Mouse (Mus musculus) forebrain, embryonic 12.5 days (tissue): ENCODE results near the gene Spsb1. TPM values are rescaled to one million over a fixed set of nuclear protein-coding genes. Genes with fewer than 3 reads are reported as not detected.

Experiments
- ATAC-seq: fragments of 200-750 bp; cut with Nextera tagmentation; 2 replicates; pipeline ENCODE4 v1.8.0; 2017; ENCODE audit warnings: moderate TSS enrichment; ENCODE audit not compliant: low FRiP score
- H3K27ac ChIP-seq: fragments of 300-500 bp; sonication (generic); 2 replicates; pipeline ENCODE4 v1.5.1; 2016; ENCODE audit warnings: mild to moderate bottlenecking
- H3K27me3 ChIP-seq: fragments of 300-500 bp; sonication (generic); 2 replicates; pipeline ENCODE4 v1.6.1; 2016; ENCODE audit warnings: mild to moderate bottlenecking
- H3K36me3 ChIP-seq: fragments of 300-500 bp; sonication (generic); replicated peaks from 2 replicates; pipeline ENCODE4 v1.6.1; 2016; ENCODE audit warnings: mild to moderate bottlenecking
- H3K4me1 ChIP-seq: fragments of 300-500 bp; sonication (generic); 2 replicates; pipeline ENCODE4 v1.6.1; 2016
- H3K4me2 ChIP-seq: fragments of 300-500 bp; sonication (generic); 2 replicates; pipeline ENCODE4 v1.6.1; 2016; ENCODE audit warnings: mild to moderate bottlenecking, moderate library complexity
- H3K4me3 ChIP-seq: fragments of 300-500 bp; sonication (generic); replicated peaks from 2 replicates; pipeline ENCODE4 v1.5.1; 2016; ENCODE audit warnings: mild to moderate bottlenecking
- H3K9ac ChIP-seq: fragments of 300-500 bp; sonication (generic); 2 replicates; pipeline ENCODE4 v1.6.1; 2016; ENCODE audit warnings: mild to moderate bottlenecking
- H3K9me3 ChIP-seq: fragments of 300-500 bp; sonication (generic); 2 replicates; pipeline ENCODE4 v1.6.1; 2016
- WGBS: fragments of 180-500 bp; shearing (Covaris S2); methylation state at CpG from one replicate; pipeline ENCODE4 v1.1.7; 2016; 5-methylcytosine and 5-hydroxymethylcytosine counted together
- polyA plus RNA-seq: library from polyadenylated mRNA; unstranded; fragments of >200 nt; fragmentation: Nextera tagmentation; extraction: Ambion mirVana; gene quantifications from 2 replicates; pipeline ENCODE4 v1.2.1, GENCODE M21; 2016

Gene Spsb1
- polyA plus RNA-seq, 1 experiment from 2014 or later: 8.1 TPM

GRCm38 (mm10) chr4:149922121-149922718 lies 32.6 kb downstream of the Spsb1 start:
- Histone ChIP-seq H3K27me3 (no peaks in the 10 kb centered on the region), H3K4me1 (peaks cover 28% of the 10 kb centered on the region), H3K9me3 (0 out of 2 replicates have a peak, but pooled peaks cover 6% of the 10 kb centered on the region), H3K4me3 (no peak overlapping the region), H3K27ac (0 out of 2 replicates have a peak overlapping the region, but pooled peaks have one; percentile 3), H3K36me3 (no peaks in the 10 kb centered on the region), H3K4me2 (no peak overlapping the region), H3K9ac (0 out of 2 replicates have a peak overlapping the region, but pooled peaks have one; percentile 12)
- ATAC-seq: no peak
- 49% methylated on average over 14 of the region's 14 CpGs for whole genome bisulfite sequencing

- ATAC-seq: no peak
- peak overlapping the region; percentile 32; the same call in 1 of the 2 replicates for H3K27ac ChIP-seq
- H3K27me3 ChIP-seq: no peaks in the 10 kb centered on the region
- 0 out of 2 replicates have a peak, but pooled peaks cover 5% of the 10 kb centered on the region for H3K9me3 ChIP-seq
- 0 out of 2 replicates have a peak overlapping the region, but pooled peaks have one; percentile 40 for H3K9ac ChIP-seq
- H3K36me3 ChIP-seq: no peaks in the 10 kb centered on the region
- H3K4me3 ChIP-seq: no peak overlapping the region
- no peak overlapping the region for H3K4me2 ChIP-seq
- H3K4me1 ChIP-seq: peaks cover 28% of the 10 kb centered on the region
- WGBS: 39% methylated on average over 12 of the region's 12 CpGs
Observed at GRCm38 (mm10) chr4:149920886-149921285, 34.0 kb downstream of the Spsb1 start.

- Histone ChIP-seq H3K9me3 (no peaks in the 10 kb centered on the region), H3K27ac (no peak overlapping the region), H3K36me3 (no peaks in the 10 kb centered on the region), H3K9ac (no peak overlapping the region), H3K4me2 (no peak overlapping the region), H3K27me3 (no peaks in the 10 kb centered on the region; the same call in 1 of the 2 replicates), H3K4me3 (no peak overlapping the region), H3K4me1 (peaks cover 38% of the 10 kb centered on the region)
- WGBS: 92% methylated on average over 15 of the region's 15 CpGs
- no peak for ATAC-seq
Observed at GRCm38 (mm10) chr4:149918455-149919070, 36.3 kb downstream of the Spsb1 start.

- Histone ChIP-seq H3K36me3 (no peaks in the 10 kb centered on the region), H3K4me2 (no peak overlapping the region), H3K27ac (no peak overlapping the region), H3K9ac (no peak overlapping the region), H3K27me3 (no peaks in the 10 kb centered on the region; the same call in 1 of the 2 replicates), H3K4me3 (no peak overlapping the region), H3K9me3 (no peaks in the 10 kb centered on the region), H3K4me1 (peaks cover 36% of the 10 kb centered on the region)
- no peak for ATAC-seq
- WGBS: 81% methylated on average over 3 of the region's 3 CpGs
Observed at GRCm38 (mm10) chr4:149916831-149917230, 38.0 kb downstream of the Spsb1 start.

GRCm38 (mm10) chr4:149913709-149914370 lies 41.0 kb downstream of the Spsb1 start:
- no peak overlapping the region for H3K4me2 ChIP-seq
- no peak overlapping the region for H3K9ac ChIP-seq
- no peaks in the 10 kb centered on the region for H3K36me3 ChIP-seq
- H3K4me1 ChIP-seq: peaks cover 32% of the 10 kb centered on the region
- 51% methylated on average over 7 of the region's 7 CpGs for WGBS
- ATAC-seq: no peak
- no peaks in the 10 kb centered on the region; the same call in 1 of the 2 replicates for H3K27me3 ChIP-seq
- H3K4me3 ChIP-seq: no peak overlapping the region
- H3K9me3 ChIP-seq: no peaks in the 10 kb centered on the region
- no peak overlapping the region for H3K27ac ChIP-seq

- H3K27me3 ChIP-seq: no peaks in the 10 kb centered on the region; the same call in 1 of the 2 replicates
- no peak overlapping the region for H3K9ac ChIP-seq
- no peaks in the 10 kb centered on the region for H3K9me3 ChIP-seq
- no peak overlapping the region for H3K4me2 ChIP-seq
- no peaks in the 10 kb centered on the region for H3K36me3 ChIP-seq
- H3K27ac ChIP-seq: no peak overlapping the region
- peaks cover 30% of the 10 kb centered on the region for H3K4me1 ChIP-seq
- ATAC-seq: no peak
- WGBS: 67% methylated on average over 4 of the region's 4 CpGs
- H3K4me3 ChIP-seq: no peak overlapping the region
Observed at GRCm38 (mm10) chr4:149912451-149912850, 42.4 kb downstream of the Spsb1 start.

GRCm38 (mm10) chr4:149910558-149910957 lies 44.3 kb downstream of the Spsb1 start:
- H3K27me3 ChIP-seq: no peaks in the 10 kb centered on the region; the same call in 1 of the 2 replicates
- 21% methylated on average over 4 of the region's 4 CpGs for WGBS

GRCm38 (mm10) chr4:149909551-149909950 lies 45.3 kb downstream of the Spsb1 start:
- H3K4me2 ChIP-seq: no peak overlapping the region
- H3K36me3 ChIP-seq: no peaks in the 10 kb centered on the region
- H3K9me3 ChIP-seq: no peaks in the 10 kb centered on the region
- H3K4me1 ChIP-seq: peaks cover 29% of the 10 kb centered on the region
- no peak overlapping the region for H3K27ac ChIP-seq
- 91% methylated on average over 13 of the region's 13 CpGs for WGBS
- no peak for ATAC-seq
- no peak overlapping the region for H3K4me3 ChIP-seq
- H3K27me3 ChIP-seq: no peaks in the 10 kb centered on the region; the same call in 1 of the 2 replicates
- no peak overlapping the region for H3K9ac ChIP-seq

More at GRCm38 (mm10) chr4:149910558-149910957, 44.3 kb downstream of the Spsb1 start:
- Histone ChIP-seq H3K9me3 (no peaks in the 10 kb centered on the region), H3K9ac (no peak overlapping the region), H3K36me3 (no peaks in the 10 kb centered on the region), H3K4me1 (peaks cover 30% of the 10 kb centered on the region), H3K4me3 (no peak overlapping the region), H3K27ac (no peak overlapping the region), H3K4me2 (no peak overlapping the region)
- ATAC-seq: no peak

GRCm38 (mm10) chr4:149908923-149909322 lies 45.9 kb downstream of the Spsb1 start:
- Histone ChIP-seq H3K27ac (no peak overlapping the region), H3K9ac (no peak overlapping the region), H3K27me3 (no peaks in the 10 kb centered on the region), H3K9me3 (no peaks in the 10 kb centered on the region), H3K36me3 (no peaks in the 10 kb centered on the region), H3K4me3 (no peak overlapping the region), H3K4me2 (no peak overlapping the region), H3K4me1 (peaks cover 23% of the 10 kb centered on the region)
- ATAC-seq: no peak
- WGBS: 84% methylated on average over 7 of the region's 7 CpGs

GRCm38 (mm10) chr4:149907656-149908055 lies 47.2 kb downstream of the Spsb1 start:
- H3K4me3 ChIP-seq: no peak overlapping the region
- no peak overlapping the region for H3K4me2 ChIP-seq
- H3K27me3 ChIP-seq: no peaks in the 10 kb centered on the region
- H3K4me1 ChIP-seq: peaks cover 16% of the 10 kb centered on the region
- ATAC-seq: no peak
- H3K9me3 ChIP-seq: no peaks in the 10 kb centered on the region
- no peak overlapping the region for H3K27ac ChIP-seq
- WGBS: 76% methylated on average over 7 of the region's 7 CpGs
- no peaks in the 10 kb centered on the region for H3K36me3 ChIP-seq
- H3K9ac ChIP-seq: no peak overlapping the region

GRCm38 (mm10) chr4:149906921-149907320 lies 47.9 kb downstream of the Spsb1 start:
- no peak overlapping the region for H3K9ac ChIP-seq
- peaks cover 12% of the 10 kb centered on the region for H3K4me1 ChIP-seq
- WGBS: 71% methylated on average over 13 of the region's 13 CpGs
- H3K4me2 ChIP-seq: no peak overlapping the region
- H3K9me3 ChIP-seq: no peaks in the 10 kb centered on the region
- H3K36me3 ChIP-seq: no peaks in the 10 kb centered on the region
- no peak for ATAC-seq
- H3K27me3 ChIP-seq: no peaks in the 10 kb centered on the region
- no peak overlapping the region for H3K4me3 ChIP-seq
- H3K27ac ChIP-seq: no peak overlapping the region

GRCm38 (mm10) chr4:149905302-149905974 lies 49.4 kb downstream of the Spsb1 start:
- Histone ChIP-seq H3K9me3 (no peaks in the 10 kb centered on the region), H3K4me2 (no peak overlapping the region), H3K9ac (no peak overlapping the region), H3K36me3 (no peaks in the 10 kb centered on the region), H3K27me3 (0 out of 2 replicates have a peak, but pooled peaks cover 2% of the 10 kb centered on the region), H3K27ac (no peak overlapping the region), H3K4me3 (no peak overlapping the region), H3K4me1 (peaks cover 6% of the 10 kb centered on the region)
- no peak for ATAC-seq
- 90% methylated on average over 10 of the region's 10 CpGs for WGBS
